Mouse (Mus musculus): ENCODE measurements around the gene Hoxa3.

Gene Hoxa3

GRCm38 (mm10) chr6:52152226-52153193, 60.6 kb downstream of the Hoxa3 start:
- no peak for DNase-seq (ENCODE audit: low spot score)

- DNase-seq (ENCODE audit: low spot score): no peak
Measured at GRCm38 (mm10) chr6:52151571-52151970, 61.6 kb downstream of the Hoxa3 start.

- no peak for DNase-seq (ENCODE audit: low spot score)
Measured at GRCm38 (mm10) chr6:52150401-52150966, 62.7 kb downstream of the Hoxa3 start.

GRCm38 (mm10) chr6:52139115-52139514, 74.0 kb downstream of the Hoxa3 start:
- DNase-seq (ENCODE audit: low spot score): no peak

GRCm38 (mm10) chr6:52138576-52138975, 74.6 kb downstream of the Hoxa3 start:
- no peak for DNase-seq (ENCODE audit: low spot score)

GRCm38 (mm10) chr6:52137841-52138535, 75.1 kb downstream of the Hoxa3 start:
- no peak for DNase-seq (ENCODE audit: low spot score)

- DNase-seq (ENCODE audit: low spot score): no peak
Measured at GRCm38 (mm10) chr6:52123673-52124072, 89.5 kb downstream of the Hoxa3 start.

GRCm38 (mm10) chr6:52121173-52121572, 92.0 kb downstream of the Hoxa3 start:
- DNase-seq (ENCODE audit: low spot score): no peak
